Mouse (Mus musculus) cerebellum, adult 2 months (tissue): ENCODE results near the gene Obp2b. TPM values are rescaled to one million over a fixed set of nuclear protein-coding genes. Genes with fewer than 3 reads are reported as not detected.

ENCODE experiments used
- DNase-seq, 2 experiments: peaks; one replicate each; pipeline ENCODE4 v3.0.0; 2021
- H3K27ac ChIP-seq: fragments of 200-500 bp; 2 replicates; pipeline ENCODE4 v1.5.1; 2012; ENCODE audit warnings: low read length, control low read depth, inconsistent platforms; ENCODE audit not compliant: insufficient read depth
- H3K27me3 ChIP-seq: fragments of 200-500 bp; 2 replicates; pipeline ENCODE4 v1.6.1; 2012; ENCODE audit warnings: inconsistent platforms, mild to moderate bottlenecking, low read length, moderate library complexity; ENCODE audit not compliant: control insufficient read depth, insufficient read depth
- H3K4me1 ChIP-seq: fragments of 200-500 bp; 2 replicates; pipeline ENCODE4 v1.6.1; 2011; ENCODE audit warnings: low read length; ENCODE audit not compliant: control insufficient read depth, insufficient read depth
- H3K4me3 ChIP-seq: fragments of 200-500 bp; replicated peaks from 2 replicates; pipeline ENCODE3; 2011; ENCODE audit warnings: mild to moderate bottlenecking, low read depth, low read length, control low read depth; ENCODE audit not compliant: insufficient read depth
- CTCF ChIP-seq: fragments of 200-500 bp; IDR thresholded peaks from 2 replicates; pipeline ENCODE4 v1.5.1; 2011; ENCODE audit warnings: low read depth, mild to moderate bottlenecking, control low read depth, low read length, moderate library complexity, borderline replicate concordance; ENCODE audit not compliant: insufficient read depth
- POLR2A ChIP-seq: fragments of 200-500 bp; IDR thresholded peaks from 2 replicates; pipeline ENCODE4 v1.6.1; 2011; ENCODE audit warnings: low read length, control low read depth, borderline replicate concordance; ENCODE audit not compliant: insufficient read depth
- WGBS: fragments of 180-500 bp; shearing (Covaris S2); methylation state at CpG from one replicate; pipeline ENCODE4 v1.1.7; 2018; 5-methylcytosine and 5-hydroxymethylcytosine counted together
- polyA plus RNA-seq: library from polyadenylated mRNA; depleted of rRNA; stranded (reverse); fragments of >200 nt; gene quantifications from 2 replicates; pipeline ENCODE4 v1.2.3, GENCODE M21; 2012; rRNA removed

Obp2b gene
- polyA plus RNA-seq, 1 experiment, result not detected

DNA sequence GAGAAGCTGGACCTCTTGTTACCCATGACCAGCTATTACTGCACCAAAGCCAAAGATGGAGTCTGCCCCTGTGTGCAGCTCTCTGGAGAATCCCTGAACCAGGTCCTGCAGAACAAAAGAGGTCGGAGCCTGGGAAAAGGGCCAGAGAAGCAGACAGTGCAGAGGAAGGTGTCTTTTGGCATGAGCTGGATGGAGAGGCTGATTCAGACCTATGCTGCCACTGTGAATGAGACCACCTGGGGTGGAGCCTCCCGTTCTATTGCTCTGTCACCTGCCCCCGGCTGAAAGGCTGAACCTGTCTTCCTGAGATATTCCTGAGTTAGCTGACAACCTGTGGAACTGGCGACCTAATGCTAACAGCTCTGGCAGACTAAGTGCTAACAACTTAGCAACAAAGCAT, 44.1 kb downstream of the Obp2b start:
- no peak for TF ChIP-seq POLR2A
- TF ChIP-seq CTCF, result no peak
- 20% methylated on average over 4 of the region's 4 CpGs for WGBS
- no peak overlapping the region for H3K4me3 ChIP-seq
- DNase-seq, result peak; percentile 47 to 72
- H3K27me3 ChIP-seq, result no peaks in the 10 kb centered on the region
- peaks cover under 1% of the 10 kb centered on the region; the same call in 1 of the 2 replicates for H3K4me1 ChIP-seq
- H3K27ac ChIP-seq, result no peak overlapping the region

DNA sequence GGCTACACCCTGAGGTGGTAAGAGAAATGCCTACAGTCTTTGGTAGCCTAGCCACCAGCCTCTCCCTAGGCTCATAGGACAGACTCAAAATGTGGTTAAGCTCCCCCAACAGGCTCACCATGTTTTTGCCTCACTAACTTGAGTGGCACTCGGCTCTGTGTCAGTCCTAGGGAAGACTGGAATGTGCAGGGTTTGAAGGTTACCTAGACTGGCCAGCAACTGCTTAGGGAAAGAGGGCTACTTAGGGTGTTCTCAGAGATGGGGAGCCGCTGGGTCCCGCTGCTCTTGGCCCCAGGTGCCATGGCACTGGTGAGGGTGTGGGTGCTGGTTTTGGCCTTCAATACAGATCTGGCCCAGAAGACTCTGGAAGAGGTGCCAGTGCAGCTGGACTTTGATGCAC, 45.1 kb downstream of the Obp2b start, which contains the start of gene Gm13539:
TSS of gene Gm13539 (plus strand) at position 301 of the 400 bp plus-strand sequence.
- no peak for DNase-seq
- Histone ChIP-seq H3K4me1 (no peaks in the 10 kb centered on the region), H3K27ac (no peak within 1 kb of the TSS), H3K4me3 (no peak within 1 kb of the TSS), H3K27me3 (no peaks in the 10 kb centered on the region)
- WGBS, result 92% methylated on average over 3 of the region's 3 CpGs
- TF ChIP-seq CTCF (no peak), POLR2A (no peak)

DNA sequence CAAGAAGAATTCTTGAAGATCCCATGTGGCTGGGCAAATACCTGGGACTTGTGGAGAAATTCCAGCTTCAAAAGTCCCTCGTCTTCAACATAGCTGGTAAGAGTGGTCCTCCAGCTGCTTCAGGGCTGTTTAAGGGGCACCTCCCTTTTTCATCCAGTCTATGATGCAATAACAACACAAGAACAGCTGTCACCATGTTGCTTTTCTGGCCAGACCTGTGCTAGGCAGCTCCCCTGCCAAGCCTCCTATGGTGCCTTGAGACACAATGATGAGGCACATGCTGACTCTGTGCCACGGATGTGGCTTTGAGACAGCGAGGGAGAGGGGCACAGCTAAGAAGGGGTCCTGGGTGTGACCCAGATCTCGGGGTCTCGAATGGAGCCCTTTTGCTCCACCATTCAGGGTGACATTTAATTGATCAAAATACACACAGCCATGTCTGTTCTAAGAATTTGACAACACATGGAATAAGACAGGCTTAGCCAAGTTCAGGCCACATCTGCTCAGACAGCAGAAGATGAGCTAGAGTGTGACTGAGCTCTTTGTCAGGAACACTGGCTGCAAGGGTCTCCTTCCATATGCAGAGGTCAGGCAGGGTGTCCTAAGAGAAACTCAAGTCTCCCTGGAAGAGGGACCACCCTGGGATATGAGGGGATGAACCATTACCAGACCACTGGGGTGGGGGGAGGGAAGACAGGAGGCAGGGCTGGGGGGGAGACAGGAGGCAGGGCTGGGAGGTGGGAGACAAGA, 48.9 kb downstream of the Obp2b start:
- no peak overlapping the region for H3K4me3 ChIP-seq
- H3K4me1 ChIP-seq, result no peaks in the 10 kb centered on the region
- no peak for DNase-seq
- 25% methylated on average over 5 of the region's 5 CpGs for WGBS
- H3K27me3 ChIP-seq, result no peaks in the 10 kb centered on the region
- H3K27ac ChIP-seq, result no peak overlapping the region
- TF ChIP-seq CTCF (no peak), POLR2A (no peak)

DNA sequence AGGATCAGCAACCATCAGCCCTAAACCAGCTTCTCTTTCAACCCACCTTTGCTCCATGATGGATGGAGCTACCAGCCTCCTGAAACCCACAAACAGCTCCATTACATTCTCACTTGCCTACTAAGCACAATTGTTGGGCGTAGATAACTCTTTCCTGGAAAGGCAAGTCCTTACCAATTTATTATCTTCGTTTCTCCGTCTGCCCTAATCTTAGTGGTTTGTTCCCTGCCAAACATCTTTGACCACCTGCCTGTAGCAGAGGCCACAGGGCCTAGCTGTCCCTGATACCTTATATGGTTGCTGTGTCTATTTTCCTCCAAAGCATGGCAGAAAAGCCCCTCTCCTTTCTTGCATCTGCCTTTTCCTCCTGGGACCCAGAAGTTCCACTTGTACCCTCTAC, 52.3 kb downstream of the Obp2b start:
- no peak for DNase-seq
- no peak overlapping the region for H3K27ac ChIP-seq
- H3K27me3 ChIP-seq, result no peaks in the 10 kb centered on the region
- H3K4me1 ChIP-seq, result no peaks in the 10 kb centered on the region
- no peak for TF ChIP-seq POLR2A
- TF ChIP-seq CTCF, result no peak
- H3K4me3 ChIP-seq, result no peak overlapping the region
- 82% methylated on average over 3 of the region's 3 CpGs for WGBS

Other genes starting within 250 kb of the Obp2b start
- gene Lcn12, start 243.1 kb upstream of the Obp2b start, polyA plus RNA-seq, result not detected in 2 replicates
- 54.7 and 59.4 TPM in 2 replicates for gene Fbxw5, start 236.3 kb upstream of the Obp2b start, polyA plus RNA-seq
- gene C8g, start 235.3 kb upstream of the Obp2b start, polyA plus RNA-seq, result 3.6 and 4.2 TPM in 2 replicates
- gene Traf2, start 190.1 kb upstream of the Obp2b start, polyA plus RNA-seq, result 12.3 and 12.5 TPM in 2 replicates
- gene Edf1, start 179.2 kb upstream of the Obp2b start, polyA plus RNA-seq, result 345 and 350 TPM in 2 replicates
- 3.0 and 4.4 TPM in 2 replicates for gene Mamdc4, start 162.2 kb upstream of the Obp2b start, polyA plus RNA-seq
- 176 and 186 TPM in 2 replicates for gene Phpt1, start 161.8 kb upstream of the Obp2b start, polyA plus RNA-seq
- gene Ajm1, start 155.3 kb upstream of the Obp2b start, polyA plus RNA-seq, result 257 and 312 TPM in 2 replicates
- gene Rabl6, start 128.5 kb upstream of the Obp2b start, polyA plus RNA-seq, result 161 and 172 TPM in 2 replicates
- gene Ccdc183, start 119.3 kb upstream of the Obp2b start, polyA plus RNA-seq, result 0.05 TPM in 1 of 2 replicates, not detected in the other
- gene Tmem141, start 115.0 kb upstream of the Obp2b start, polyA plus RNA-seq, result 79.7 and 85.7 TPM in 2 replicates
- 0.31 and 0.35 TPM in 2 replicates for gene Fcna, start 109.0 kb upstream of the Obp2b start, polyA plus RNA-seq
- gene Lcn8, start 83.9 kb upstream of the Obp2b start, polyA plus RNA-seq, result not detected in 2 replicates
- gene Lcn5, start 79.1 kb upstream of the Obp2b start, polyA plus RNA-seq, result not detected in 2 replicates
- not detected in 2 replicates for gene Lcn6, start 60.2 kb upstream of the Obp2b start, polyA plus RNA-seq
- not detected in 2 replicates for gene Lcn10, start 54.3 kb upstream of the Obp2b start, polyA plus RNA-seq
- gene Obp2a, start 37.0 kb upstream of the Obp2b start, polyA plus RNA-seq, result not detected in 2 replicates
- gene Bmyc, start 30.3 kb upstream of the Obp2b start, polyA plus RNA-seq, result 99.5 and 101 TPM in 2 replicates
- gene Lcn3, start 28.6 kb downstream of the Obp2b start, polyA plus RNA-seq, result not detected in 2 replicates
- gene Lcn11, start 40.0 kb downstream of the Obp2b start, polyA plus RNA-seq, result not detected in 2 replicates
- gene Gm13539, start 45.2 kb downstream of the Obp2b start, polyA plus RNA-seq, result not detected in 2 replicates
- gene Glt6d1, start 78.8 kb downstream of the Obp2b start, polyA plus RNA-seq, result not detected in 2 replicates
- gene Lcn9, start 86.1 kb downstream of the Obp2b start, polyA plus RNA-seq, result 0.13 TPM in 1 of 2 replicates, not detected in the other
- gene Sohlh1, start 110.2 kb downstream of the Obp2b start, polyA plus RNA-seq, result 0.08 TPM in 1 of 2 replicates, not detected in the other
- 409 and 456 TPM in 2 replicates for gene Kcnt1, start 126.7 kb downstream of the Obp2b start, polyA plus RNA-seq
- 35.7 and 39.7 TPM in 2 replicates for gene Camsap1, start 246.3 kb downstream of the Obp2b start, polyA plus RNA-seq